Mouse (Mus musculus) urinary bladder, postnatal 36 days (tissue): ENCODE measurements around the gene Myo16.

Experiments
- DNase-seq, 2 experiments: peaks; one replicate each; pipeline ENCODE4 v3.0.0; 2022; ENCODE audit warnings: low spot score in 2 of 2, mixed read lengths in 1 of 2

Gene Myo16

DNA sequence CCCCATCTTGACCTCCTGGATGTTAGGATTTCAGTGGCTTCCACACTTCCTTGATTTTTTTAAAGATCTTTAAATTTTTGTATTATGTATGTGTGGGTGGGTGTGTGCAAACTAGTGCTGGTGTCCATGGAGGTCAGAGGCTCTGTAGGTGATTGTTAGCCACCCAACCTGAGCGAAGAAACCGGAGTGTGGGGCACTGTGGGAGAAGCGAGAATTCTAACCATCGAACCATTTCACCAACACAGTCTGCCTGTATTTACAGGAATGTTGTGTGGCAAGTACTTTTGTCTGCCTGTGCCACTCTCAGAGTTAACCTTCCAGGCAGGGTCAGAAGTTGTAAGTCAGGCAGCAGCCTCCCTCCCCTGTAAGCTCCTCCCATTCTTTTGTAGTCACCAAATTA, 22.3 kb downstream of the Myo16 start:
- DNase-seq: no peak

GRCm38 (mm10) chr8:10177131-10177530, 23.4 kb downstream of the Myo16 start:
- DNase-seq: no peak

- DNase-seq: no peak
These were observed 25.3 kb downstream of the Myo16 start for GRCm38 (mm10) chr8:10178986-10179385.

- DNase-seq: no peak
These were observed 36.9 kb downstream of the Myo16 start for GRCm38 (mm10) chr8:10190607-10191006.

- DNase-seq: no peak
These were observed 44.5 kb downstream of the Myo16 start for GRCm38 (mm10) chr8:10198164-10198563.

DNA sequence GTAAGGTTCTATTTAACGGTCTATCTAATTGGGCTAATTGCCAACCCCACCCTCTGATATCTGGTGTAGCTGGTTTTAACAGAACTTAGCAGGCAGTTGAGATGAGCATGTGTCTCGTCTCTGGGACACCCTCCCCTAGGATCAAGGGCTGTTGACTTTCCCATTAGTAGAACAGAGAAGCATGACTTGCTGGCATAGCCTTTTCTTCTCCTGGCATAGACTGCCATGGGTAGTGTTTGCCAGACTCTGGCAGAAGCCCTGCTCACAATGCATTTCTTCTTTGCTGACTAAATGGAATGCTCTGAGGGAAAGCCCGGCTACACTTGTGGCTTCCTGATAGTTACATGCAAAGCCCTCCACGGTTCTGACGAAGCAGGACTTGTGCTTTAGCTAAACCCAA, 45.6 kb downstream of the Myo16 start:
- DNase-seq: no peak

DNA sequence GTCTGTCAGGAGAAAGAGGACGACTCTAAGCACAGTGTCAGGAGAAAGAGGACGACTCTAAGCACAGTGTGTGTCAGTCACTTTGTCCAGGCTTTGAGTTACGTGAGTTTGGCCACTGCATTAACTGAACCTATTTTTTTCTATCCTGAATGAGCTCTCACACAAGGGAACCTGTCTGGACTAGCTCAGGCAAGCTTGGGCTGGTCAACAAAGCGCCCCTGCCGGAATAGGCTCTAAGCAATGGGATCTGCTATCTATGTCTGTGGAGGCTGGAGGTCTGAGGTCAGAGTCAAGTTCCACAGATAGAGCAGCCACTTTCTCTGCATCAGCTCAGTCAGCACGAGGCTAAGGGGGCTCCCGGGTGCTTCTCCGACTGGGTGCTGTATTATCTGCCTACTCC, 46.3 kb downstream of the Myo16 start:
- DNase-seq: no peak

DNA sequence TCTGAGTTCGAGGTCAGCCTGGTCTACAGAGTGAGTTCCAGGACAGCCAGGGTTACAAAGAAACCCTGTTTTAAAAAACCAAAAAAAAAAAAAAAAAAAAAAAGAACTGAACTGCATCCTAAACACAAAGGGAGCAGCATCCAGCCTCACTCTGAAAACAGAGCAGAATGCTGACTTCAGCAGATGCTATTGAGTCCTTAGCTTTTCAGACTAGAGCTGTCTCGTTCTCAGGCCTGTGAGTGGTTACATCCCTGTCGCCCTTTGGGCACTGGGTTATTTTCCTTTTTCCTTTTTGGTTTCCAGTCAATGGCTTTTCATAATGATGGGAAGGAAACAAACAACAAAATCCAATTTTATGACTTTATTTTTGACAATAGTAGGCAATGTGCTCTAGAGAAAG, 61.3 kb downstream of the Myo16 start:
- DNase-seq: no peak

GRCm38 (mm10) chr8:10219761-10220276, 66.1 kb downstream of the Myo16 start:
- DNase-seq: no peak

DNA sequence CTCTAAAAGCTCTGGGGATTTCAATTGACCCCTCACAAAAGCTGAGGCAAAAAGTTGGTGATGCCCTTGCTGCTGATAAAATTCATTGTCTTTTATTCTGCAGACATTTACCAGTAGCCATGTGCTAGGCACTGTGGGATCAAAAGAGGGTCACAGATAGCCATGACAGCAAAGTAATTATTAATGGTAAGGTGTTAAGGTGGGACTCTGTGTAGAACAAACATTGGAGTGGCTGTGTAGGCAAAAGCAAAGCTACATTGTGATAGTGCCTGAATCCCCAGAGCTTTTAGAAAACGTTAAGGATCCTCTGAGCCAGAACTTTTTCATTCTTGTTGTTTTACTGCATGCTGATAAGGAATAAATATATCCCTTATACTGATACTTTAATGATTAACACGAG, 69.1 kb downstream of the Myo16 start:
- no peak for DNase-seq

GRCm38 (mm10) chr8:10223528-10224194, 70.0 kb downstream of the Myo16 start:
- no peak for DNase-seq

GRCm38 (mm10) chr8:10224305-10224971, 70.7 kb downstream of the Myo16 start:
- no peak for DNase-seq

DNA sequence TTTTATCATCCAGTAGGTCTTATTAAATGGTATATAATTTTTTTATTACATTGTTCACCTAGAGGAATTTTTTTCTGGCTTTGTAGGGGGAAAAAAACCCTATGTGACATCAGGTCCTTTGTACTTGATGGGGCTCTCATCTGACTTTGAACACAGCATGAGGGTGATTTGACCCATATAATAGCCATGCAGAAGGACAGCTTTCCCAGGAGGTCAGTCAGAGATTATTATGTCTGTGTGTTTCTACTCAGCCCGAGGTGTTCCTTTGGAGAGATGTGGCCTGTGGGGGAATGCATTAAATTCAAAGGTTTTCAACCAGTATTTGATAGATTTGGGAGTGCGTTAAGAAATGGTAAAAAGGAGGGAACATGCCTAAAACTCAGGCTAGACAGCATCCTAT, 71.3 kb downstream of the Myo16 start:
- no peak for DNase-seq

GRCm38 (mm10) chr8:10230746-10231369, 77.1 kb downstream of the Myo16 start:
- no peak for DNase-seq

- no peak for DNase-seq
These were observed 80.8 kb downstream of the Myo16 start for GRCm38 (mm10) chr8:10234516-10234915.

GRCm38 (mm10) chr8:10243344-10243743, 89.6 kb downstream of the Myo16 start:
- DNase-seq: no peak

DNA sequence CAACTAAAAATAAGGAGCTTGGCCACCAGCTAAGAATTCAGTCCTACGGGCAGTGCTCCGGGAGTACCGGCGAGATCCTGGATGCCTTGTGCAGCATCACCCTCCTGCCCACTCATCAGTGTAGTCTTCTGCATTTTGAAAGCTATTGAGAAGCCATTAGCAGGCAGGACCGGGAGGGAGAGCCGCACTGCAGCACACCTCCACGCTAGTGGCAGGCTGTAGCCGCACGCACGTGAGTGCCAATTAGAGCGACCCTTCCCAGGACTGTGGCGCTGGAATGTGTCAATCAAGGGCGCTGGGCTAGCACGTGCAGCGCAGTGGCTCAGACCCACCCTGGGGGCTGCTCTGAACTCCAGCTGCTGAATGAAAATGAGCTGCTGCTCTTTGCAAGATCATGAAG, 95.4 kb downstream of the Myo16 start:
- DNase-seq: no peak

- DNase-seq: no peak
These were observed 102.0 kb downstream of the Myo16 start for GRCm38 (mm10) chr8:10255741-10256140.

GRCm38 (mm10) chr8:10256563-10256962, 102.9 kb downstream of the Myo16 start:
- no peak for DNase-seq

- DNase-seq: no peak
These were observed 116.4 kb downstream of the Myo16 start for GRCm38 (mm10) chr8:10270094-10270493.

DNA sequence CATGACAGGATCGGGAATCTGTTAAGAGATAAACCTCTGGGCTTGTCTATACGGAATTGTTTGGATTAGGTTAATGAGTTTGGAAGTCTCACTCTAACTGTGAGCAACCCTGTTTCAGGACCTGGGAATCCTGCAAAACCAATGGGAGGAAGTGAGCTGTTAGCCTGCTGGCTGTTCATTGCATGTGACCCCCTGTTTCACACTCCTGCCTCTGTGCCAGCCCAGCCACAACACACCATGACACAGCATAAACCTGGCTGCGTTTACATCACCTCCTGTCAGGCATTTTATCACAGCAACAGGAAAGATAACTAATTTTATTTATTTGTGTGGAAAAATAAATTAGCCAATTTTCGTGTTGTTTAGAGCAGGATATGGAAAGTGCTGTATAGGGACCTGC, 138.9 kb downstream of the Myo16 start:
- no peak for DNase-seq

DNA sequence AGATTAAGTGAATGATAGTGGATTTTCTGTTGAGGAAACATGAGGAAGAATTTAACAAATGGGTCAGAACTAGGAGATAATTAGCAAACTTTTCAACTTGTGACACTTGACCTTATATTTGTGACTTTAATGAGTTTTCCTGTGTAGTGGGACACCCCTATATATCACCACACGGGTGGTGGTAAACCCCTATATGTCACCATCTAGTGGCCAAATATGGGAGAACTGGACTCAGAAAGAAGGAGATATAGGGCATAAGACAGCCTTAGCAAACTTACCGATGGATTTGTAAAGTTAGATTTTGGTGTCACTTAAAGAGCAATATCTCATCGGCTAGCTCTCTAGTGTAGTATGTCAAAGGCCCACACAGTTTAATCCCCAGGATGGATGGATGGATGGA, 147.1 kb downstream of the Myo16 start:
- no peak for DNase-seq

DNA sequence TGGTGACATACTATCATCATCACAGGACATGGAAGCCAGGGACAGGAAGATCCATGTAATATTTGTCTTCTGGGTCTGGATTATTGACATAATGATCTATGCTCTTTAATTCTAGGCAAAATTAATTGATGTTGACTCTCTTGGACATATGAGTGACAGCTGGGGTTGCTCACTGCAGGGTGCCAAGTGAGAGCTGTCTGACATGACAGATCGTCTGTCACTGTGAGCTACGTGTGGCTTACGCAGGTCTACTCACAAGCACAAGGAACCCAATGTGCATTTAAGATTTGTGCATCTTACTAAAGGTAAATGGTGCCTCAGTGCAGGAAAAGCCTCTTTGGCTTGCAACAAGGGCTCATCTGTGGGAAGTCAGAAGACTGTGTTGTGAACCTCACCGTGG, 149.3 kb downstream of the Myo16 start:
- DNase-seq: no peak
